Mouse (Mus musculus) adrenal gland, postnatal 10 days (tissue): ENCODE data around the gene Upk3a. TPM values are rescaled to one million over a fixed set of nuclear protein-coding genes. Genes with fewer than 3 reads are reported as not detected.
"Not testable (repeated sequence)": the region's sequence is repeated elsewhere in the genome, so short reads cannot be mapped to it uniquely, and the experiment has no call there.

Source experiments
- DNase-seq: peaks from one replicate; pipeline ENCODE4 v3.0.0; 2021; ENCODE audit warnings: mixed read lengths
- total RNA-seq, 2 experiments: library from RNA; stranded (reverse); gene quantifications; 2 replicates each; pipeline ENCODE4 v1.2.3; 2021

Gene Upk3a
- total RNA-seq, 2 experiments from 2014 or later, result not detected

DNA sequence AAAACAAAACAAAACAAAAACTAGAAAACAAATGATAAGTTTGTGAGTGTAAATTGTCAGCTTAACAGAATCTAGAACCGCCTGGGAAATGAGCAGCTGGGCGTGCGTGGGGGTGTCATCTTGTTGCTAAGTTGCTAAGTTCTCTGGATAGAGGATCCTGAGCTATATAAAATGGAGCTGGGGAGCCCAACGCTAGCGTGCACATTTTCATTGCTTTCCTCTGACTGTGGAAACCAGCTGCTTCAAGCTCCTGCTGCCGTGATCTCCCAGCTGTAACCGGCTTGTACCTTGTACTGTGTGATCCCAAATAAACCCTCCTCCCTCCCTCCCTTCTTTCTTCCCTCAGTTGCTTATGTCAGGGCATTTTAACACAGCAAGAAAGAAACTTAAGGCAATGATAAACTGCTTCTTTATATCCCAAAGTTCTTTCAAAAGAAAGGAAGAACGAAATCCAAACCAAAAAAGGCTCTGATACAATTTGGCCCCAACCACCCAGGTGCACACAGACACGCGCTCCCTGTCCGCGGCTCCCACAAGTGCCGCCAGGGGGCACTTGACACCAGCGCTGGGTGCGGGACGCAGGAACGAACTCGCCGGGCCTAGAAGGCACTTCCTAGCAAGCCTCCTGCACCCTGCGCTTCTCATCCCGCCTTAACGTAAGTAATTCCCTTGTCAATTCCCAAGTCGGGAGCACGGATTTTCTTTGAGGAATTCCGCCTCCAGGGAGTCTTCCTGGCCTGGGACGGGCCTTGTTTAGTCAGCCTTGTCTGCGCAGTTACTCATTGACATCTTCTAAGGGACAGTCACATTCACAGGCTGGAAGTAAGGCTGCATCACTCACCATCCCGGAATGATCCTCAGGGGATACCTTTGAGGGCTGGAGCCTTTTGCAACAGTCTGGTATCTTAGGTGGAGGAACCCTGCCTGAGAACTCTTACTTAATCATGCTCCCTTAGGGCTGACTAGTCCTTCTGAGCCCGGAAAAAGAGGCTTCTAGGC, 15.7 kb upstream of the Upk3a start:
- DNase-seq, result peak; percentile 89

DNA sequence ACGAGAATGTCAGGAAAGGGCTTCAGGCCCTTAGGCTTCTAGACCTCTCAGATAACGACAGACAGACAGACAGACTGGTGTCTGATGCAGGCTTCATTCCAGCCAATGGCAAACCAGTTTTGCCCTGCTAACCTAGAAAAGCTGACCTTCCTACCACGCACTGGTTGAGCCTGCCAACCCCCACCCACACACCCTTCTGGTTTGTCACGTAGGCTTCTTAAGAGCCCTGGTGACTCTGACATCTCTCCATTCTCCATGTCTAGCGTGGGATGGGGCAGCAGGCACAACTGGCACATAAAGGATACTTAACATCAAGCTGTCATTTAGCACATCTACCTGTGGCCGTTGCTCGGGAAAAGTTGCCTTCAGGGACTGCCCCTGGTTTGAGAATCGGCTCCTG, 7.3 kb upstream of the Upk3a start:
- no peak for DNase-seq

DNA sequence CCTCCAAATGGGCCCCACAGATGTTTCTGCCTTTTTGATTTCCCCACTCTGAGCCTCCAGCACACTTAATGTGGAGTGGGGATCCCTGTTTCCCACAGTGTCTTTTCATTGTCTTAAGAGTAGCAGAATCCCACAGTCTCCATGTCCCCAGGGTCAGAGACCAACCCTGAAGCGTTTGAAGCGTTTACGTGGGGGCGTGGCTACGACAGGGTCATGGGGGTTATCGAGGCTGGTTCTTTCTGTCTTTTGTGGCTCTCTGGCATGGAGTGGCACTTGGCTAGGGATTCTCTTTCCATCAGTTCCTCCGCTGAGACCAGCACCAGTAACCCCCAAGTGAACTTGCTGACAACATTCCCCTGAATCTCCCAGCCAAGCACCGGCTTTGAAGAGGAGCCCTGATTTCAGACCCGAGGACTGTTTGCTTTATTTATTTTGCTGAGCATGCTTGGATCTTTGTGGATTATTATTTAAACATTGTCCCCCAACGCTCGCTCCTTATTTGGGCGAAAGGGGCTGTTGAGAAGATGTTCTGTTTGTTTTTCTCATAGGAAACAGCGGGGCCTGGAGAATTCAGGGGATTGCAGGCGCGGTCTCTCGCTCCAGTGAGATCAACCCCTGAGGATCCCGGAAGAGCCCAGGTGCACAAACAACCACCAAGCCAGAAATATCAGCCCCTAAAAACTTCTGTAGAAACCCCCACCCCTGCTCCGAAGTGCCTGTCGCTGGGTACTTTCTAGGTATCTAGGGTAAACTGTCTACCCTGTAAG, 4.9 kb upstream of the Upk3a start:
- no peak for DNase-seq

DNA sequence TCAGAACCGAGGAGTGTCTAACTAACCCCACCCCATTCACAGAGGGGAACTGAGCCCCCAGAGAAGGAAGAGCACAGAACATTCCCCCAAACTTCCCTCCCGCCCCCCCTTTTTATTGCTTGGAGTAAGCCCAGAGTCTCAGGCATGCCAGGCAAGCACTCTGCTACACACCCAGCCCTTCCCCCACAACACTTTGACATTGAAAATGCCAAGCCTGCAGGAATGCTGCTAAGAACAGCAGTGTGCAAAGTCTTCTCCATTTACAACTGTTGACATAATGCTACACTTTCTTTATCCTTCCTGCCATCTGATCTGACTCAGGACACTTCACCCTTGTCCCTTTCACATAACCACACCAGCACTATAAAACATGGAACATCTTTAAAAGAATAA, 4.3 kb upstream of the Upk3a start:
- peak; percentile 35 for DNase-seq

DNA sequence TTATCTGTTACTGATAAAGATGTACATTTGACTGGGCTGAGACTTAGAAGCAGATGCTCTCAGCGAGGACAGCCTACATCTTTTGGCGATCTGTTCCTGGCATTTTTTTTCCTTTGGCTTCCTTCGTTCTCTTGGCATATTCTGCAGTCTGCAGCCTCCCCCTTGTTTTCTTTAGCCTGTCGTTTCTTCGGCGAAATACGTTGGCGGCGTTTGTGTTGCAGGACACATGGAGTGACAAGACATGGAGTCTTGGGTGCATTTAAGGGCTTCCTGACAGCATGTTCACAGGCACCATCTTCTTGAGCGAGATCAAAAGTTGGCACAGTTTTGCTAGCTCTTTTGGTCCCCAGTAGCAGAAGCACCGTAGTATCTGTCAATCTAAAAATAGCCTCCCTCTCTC, 1.2 kb upstream of the Upk3a start:
- DNase-seq, result no peak

DNA sequence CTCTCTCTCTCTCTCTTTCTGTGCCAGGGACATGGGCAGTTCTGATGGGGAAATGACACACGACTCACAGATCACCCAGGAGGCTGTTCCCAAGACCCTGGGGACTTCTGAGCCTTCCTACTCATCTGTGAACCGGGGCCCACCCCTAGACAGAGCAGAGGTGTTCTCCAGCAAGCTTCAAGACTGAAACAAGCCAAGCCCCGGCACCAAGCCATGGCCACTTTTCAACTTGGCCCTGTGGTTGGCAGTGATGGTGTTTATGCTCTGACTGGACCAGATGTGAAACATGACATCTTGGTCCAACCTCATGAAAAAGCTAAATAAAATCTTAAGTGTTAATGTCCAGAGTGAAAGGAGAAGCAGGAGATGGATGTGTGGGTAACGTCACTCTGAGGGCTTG, 5.3 kb downstream of the Upk3a start:
- DNase-seq, result no peak

- DNase-seq, result no peak
Measured at GRCm38 (mm10) chr15:85026197-85026596, 9.3 kb downstream of the Upk3a start.

GRCm38 (mm10) chr15:85027740-85028139, 10.8 kb downstream of the Upk3a start:
- no peak for DNase-seq

DNA sequence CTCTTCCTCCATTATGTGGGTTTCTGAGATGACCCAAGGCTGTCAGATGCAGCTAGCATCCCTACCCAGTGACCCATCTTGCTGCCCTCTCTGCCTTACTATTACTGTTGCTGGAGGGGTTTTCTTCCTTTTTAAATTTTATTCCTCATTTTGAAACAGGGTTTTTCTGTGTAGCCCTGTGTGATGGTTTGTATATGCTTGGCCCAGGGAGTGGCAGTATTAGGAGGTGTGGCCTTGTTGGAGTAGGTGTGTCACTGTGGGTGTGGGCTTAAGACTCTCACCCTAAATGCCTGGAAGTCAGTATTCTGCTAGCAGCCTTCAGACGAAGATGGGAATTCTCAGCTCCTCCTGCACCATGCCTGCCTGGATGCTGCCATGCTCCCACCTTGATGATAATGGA, 11.7 kb downstream of the Upk3a start, which contains the start of gene Fam118a:
Gene Fam118a (plus strand): TSS at position 301 of the 400 bp plus-strand sequence.
- DNase-seq, result not testable (repeated sequence)

- not testable (repeated sequence) for DNase-seq
Measured at GRCm38 (mm10) chr15:85030643-85031042, 13.7 kb downstream of the Upk3a start.

DNA sequence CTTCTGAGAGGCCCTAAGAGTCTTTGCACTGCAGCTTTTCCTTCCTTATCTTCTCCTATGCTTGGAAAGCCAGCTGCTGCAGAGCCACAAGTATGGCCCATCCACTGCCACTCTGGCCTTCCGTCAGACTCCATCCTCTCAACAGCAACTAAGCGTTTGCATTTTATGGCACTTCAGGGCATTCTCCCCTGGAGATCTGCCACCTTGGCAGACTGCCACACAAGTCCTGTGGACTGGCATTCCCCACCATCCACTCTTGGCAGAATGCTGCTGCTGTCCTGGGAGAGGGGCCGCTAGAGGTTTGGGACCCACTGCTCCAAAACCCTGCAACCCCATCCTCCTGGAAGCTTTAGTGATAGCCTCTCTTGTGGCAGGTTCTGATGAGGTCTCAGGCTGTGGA, 14.9 kb downstream of the Upk3a start:
- DNase-seq, result peak; percentile 56

DNA sequence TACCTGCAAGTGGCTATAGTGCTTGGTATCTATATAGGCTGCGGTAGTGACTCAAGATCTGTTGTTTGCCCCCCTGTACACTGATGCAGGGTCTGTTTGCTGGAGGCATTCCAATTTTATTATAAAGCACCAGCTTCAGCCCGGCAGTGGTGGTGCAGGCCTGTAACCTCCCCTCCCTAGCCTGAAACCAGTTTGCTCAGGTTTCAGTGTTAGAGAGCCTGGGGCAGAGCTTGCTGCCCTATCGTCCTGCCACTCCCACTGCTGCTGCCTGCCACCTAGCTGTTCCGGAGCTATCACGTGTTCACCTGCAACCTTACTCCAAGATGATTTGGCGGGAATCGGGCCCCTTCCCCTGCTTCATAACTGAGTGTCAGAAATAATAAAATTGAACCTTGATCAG, 17.0 kb downstream of the Upk3a start:
- DNase-seq, result not testable (repeated sequence)

DNA sequence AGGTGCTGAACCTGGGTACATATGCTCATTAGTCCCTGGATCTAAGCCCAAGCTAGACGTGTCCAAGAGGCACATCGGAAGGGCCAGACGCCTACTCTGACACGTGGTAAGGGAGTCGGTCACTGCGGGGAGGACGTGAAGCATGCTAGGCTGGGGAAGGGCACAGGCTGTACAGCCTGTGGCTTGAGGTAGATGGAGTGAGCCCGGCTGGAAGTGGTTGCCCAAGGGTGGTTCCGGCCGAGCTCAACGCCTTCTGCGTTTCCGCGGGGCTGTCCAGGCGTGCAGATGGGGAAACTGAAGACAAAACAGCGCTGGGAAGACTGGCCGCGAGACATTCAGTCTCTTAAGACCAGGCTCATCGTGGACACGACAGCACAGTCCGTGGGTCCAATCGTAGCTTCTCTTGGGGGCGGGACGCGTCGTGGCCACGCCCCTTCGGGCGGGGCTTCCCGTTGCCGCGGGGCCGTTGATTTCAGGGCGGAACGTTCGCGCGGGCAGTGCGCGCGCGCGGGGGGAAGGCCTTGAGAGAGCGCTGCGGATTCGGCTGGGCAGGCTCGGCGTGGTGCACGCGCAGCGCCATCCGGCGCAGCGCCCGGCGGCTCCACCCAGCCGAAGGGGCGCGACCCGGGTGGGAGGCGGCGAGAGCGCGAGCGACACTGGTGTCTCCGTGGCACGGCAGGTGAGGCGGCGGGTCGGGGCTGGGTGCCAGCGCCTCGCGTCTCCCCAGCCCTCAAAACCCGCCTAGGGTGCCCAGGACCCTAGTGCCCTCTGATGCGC, 19.8 kb downstream of the Upk3a start:
- peak; percentile 99 for DNase-seq

- no peak for DNase-seq
Measured at GRCm38 (mm10) chr15:85037343-85037690, 20.4 kb downstream of the Upk3a start.

DNA sequence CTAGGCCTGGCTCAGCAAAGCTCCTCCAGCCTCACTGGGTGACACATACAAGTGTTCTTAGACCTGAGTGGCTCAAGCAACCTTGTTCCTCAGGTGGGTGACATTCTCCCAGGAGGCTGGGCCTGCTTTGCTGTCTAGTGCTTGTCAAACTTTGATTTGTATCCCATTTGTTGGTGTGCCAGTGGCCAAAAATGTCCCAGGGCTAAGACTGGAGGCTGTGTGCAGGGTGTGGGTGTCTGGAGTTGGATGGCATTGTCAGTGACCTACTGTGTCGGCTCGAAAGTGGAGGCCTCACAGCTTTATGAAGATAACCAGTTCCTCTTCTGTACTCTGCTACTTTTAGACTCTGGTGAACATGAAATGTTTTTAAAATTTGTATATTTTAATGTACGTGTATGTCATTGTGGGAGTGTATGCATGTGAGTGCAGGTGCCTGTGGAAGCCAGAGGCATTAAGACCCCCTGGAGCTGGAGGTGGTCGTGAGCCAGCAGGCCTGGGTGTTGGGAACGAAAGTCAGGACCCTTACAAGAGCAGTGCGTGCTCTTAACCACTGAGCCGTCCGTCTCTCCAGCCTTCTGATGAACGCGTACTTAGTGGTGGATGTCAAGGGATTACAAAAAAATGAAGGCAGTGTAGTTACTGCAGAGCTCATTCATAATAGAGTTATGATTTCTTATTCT, 24.7 kb downstream of the Upk3a start:
- DNase-seq, result no peak

DNA sequence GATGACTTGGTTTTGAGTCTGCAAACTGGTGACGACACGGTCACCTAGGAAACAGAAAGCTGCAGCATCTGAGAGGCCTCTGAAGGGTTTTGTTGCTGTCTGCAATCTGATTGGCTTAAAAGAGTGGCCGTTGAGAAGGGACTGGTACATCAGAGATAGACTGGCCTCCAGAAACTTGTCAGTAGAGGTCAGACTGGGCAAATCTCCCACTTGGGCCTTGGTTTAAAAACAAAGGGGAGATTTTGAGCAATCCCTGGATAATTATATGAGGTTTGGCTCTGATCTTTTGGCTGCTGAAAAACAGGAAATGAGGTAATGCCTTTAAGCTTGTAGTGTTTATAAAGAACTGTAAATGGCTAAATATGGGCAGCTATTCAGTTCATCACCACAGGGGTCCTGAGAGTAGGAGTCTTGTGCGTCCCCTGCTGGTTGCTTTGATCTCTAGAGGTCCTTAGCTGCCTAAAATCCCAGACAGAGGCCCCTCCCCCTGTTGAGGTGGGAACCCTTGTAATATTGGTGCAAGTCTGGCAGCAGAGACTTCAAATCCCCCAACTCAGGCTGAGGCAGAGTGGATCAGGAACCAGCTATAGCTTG, 25.5 kb downstream of the Upk3a start:
- DNase-seq, result peak; percentile 70

- no peak for DNase-seq
Measured at GRCm38 (mm10) chr15:85043116-85043515, 26.2 kb downstream of the Upk3a start.

DNA sequence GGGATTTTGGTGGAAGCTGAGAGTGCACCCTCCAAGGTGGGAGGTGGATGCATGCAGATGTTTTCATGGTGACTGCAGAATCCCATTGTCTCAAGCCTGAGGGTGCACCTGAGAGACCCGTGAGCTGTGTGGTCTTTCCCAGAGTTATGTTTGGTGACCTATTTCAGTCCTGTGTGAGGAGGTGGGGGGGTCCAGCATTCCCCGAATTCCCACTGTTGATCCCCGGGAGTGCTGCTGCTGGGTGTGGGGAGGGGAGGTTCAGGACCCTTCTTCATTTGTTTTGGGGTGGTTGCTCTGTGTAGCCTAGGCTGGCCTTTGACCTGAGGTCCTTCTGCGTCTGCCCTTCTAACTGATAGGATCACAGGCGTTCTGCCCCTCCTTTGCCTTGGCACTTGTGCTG, 26.8 kb downstream of the Upk3a start:
- no peak for DNase-seq

- no peak for DNase-seq
Measured at GRCm38 (mm10) chr15:85046230-85046950, 29.4 kb downstream of the Upk3a start.

GRCm38 (mm10) chr15:85047865-85048264, 30.9 kb downstream of the Upk3a start:
- DNase-seq, result peak; percentile 34

DNA sequence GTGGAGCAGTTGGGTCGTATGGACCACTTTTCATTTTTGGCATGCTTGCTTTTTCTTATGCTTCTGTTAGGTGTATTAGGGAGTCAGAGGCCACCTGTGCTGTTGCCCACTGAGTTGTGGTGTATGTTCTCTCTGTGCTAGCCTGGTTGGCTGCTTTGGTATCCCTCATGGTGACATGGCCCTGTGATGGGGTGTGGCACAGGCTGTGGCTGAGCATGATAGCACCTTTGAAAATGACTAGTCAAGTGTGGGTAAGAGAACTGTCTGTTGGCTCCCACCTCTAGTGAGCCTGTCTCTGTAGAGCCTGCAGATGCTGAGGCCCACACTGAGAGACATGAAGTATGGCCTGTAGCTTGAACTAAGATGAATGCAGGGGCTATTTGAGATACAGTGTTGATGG, 32.8 kb downstream of the Upk3a start:
- no peak for DNase-seq
